Comparison of ENCODE assay signal across 25 mouse cellular contexts in genomic region chr9:119375556-119375955, GRCm38 (mm10). TPM values are rescaled to one million over a fixed set of nuclear protein-coding genes. Genes with fewer than 3 reads are reported as not detected.
DNase-seq lines count a peak whose midpoint lies in the region; ATAC-seq and TF ChIP-seq lines count a peak whose summit lies in the region.
"Had no signal": no experiment of that assay in that cellular context is flagged by ENCODE, and none has a peak within 500 bp of the region (broad histone marks: within the 10 kb centered on the region; RNA-seq: fewer than 3 reads in every experiment).

No protein-coding gene starts in this region.

- no peaks in the 10 kb centered on the region for H3K4me1 ChIP-seq in limb, embryonic 11.5 days (ENCODE audit: control insufficient read depth, insufficient read depth, low read length)
- peaks cover 19% of the 10 kb centered on the region for H3K4me1 ChIP-seq in limb, embryonic 10.5 days
- H3K4me1 ChIP-seq in embryonic facial prominence, embryonic 10.5 days: peaks cover 23% of the 10 kb centered on the region
- no peaks in the 10 kb centered on the region for H3K4me1 ChIP-seq in forebrain, postnatal 0 days (ENCODE audit: insufficient read depth)
- H3K4me1 ChIP-seq: heart, embryonic 15.5 days; hindbrain, embryonic 13.5 days had no signal

- H3K4me2 ChIP-seq in limb, embryonic 11.5 days (ENCODE audit: low read depth, severe bottlenecking): no peak overlapping the region
- H3K4me2 ChIP-seq in forebrain, postnatal 0 days (ENCODE audit: low read depth): no peak overlapping the region
- H3K4me2 ChIP-seq: embryonic facial prominence, embryonic 12.5 days; heart, embryonic 11.5 days; heart, embryonic 15.5 days; hindbrain, embryonic 13.5 days had no signal

- TF ChIP-seq CTCF in forebrain, postnatal 0 days (IDR thresholded peaks at IDR 0.05; ENCODE audit: low read depth): no peak

- no peak overlapping the region for H3K9ac ChIP-seq in limb, embryonic 11.5 days (ENCODE audit: low read length)
- no peak overlapping the region for H3K9ac ChIP-seq in forebrain, postnatal 0 days
- H3K9ac ChIP-seq: embryonic facial prominence, embryonic 12.5 days; heart, embryonic 15.5 days; hindbrain, embryonic 13.5 days had no signal

- 55% methylated on average over 6 of the region's 6 CpGs for WGBS in limb, embryonic 11.5 days
- 61% methylated on average over 6 of the region's 6 CpGs for WGBS in limb, embryonic 10.5 days
- WGBS in embryonic facial prominence, embryonic 10.5 days: 50% methylated on average over 6 of the region's 6 CpGs
- 75% methylated on average over 6 of the region's 6 CpGs for WGBS in forebrain, postnatal 0 days

- DNase-seq in limb, embryonic 11.5 days (ENCODE audit: low spot score): no peak
- no peak for DNase-seq in limb, embryonic 10.5 days (ENCODE audit: low spot score)
- DNase-seq in R1 (ENCODE audit: low read depth, low spot score): peak; percentile 79
- no peak for DNase-seq in embryonic facial prominence, embryonic 10.5 days (ENCODE audit: low spot score)
- DNase-seq in mesoderm, embryonic 11.5 days (ENCODE audit: low read depth, low spot score): peak; percentile 14
- no peak for DNase-seq in cerebellum, adult 9-10 months
- no peak for DNase-seq in forebrain, postnatal 0 days
- DNase-seq: adrenal gland, adult 2 months; adrenal gland, postnatal 25 days; cerebellum, adult 18-20 months; cerebellum, postnatal 10 days; gastrocnemius, postnatal 14 days; heart, adult 2 months; heart, postnatal 14 days had no signal

- no peaks in the 10 kb centered on the region for H3K9me3 ChIP-seq in limb, embryonic 11.5 days (ENCODE audit: control insufficient read depth, low read length)
- H3K9me3 ChIP-seq in limb, embryonic 10.5 days (replicated peaks): no peaks in the 10 kb centered on the region
- no peaks in the 10 kb centered on the region for H3K9me3 ChIP-seq in embryonic facial prominence, embryonic 10.5 days
- no peaks in the 10 kb centered on the region for H3K9me3 ChIP-seq in forebrain, postnatal 0 days (ENCODE audit: low read length)
- H3K9me3 ChIP-seq: embryonic facial prominence, embryonic 12.5 days; heart, embryonic 15.5 days; hindbrain, embryonic 13.5 days had no signal

- H3K4me3 ChIP-seq in limb, embryonic 11.5 days (ENCODE audit: low read depth, low read length): no peak overlapping the region
- H3K4me3 ChIP-seq in limb, embryonic 10.5 days: no peak overlapping the region
- no peak overlapping the region for H3K4me3 ChIP-seq in embryonic facial prominence, embryonic 10.5 days
- no peak overlapping the region for H3K4me3 ChIP-seq in forebrain, postnatal 0 days (ENCODE audit: low read depth, low read length)
- H3K4me3 ChIP-seq: embryonic facial prominence, embryonic 12.5 days; heart, adult 2 months; heart, embryonic 15.5 days; hindbrain, embryonic 13.5 days had no signal

- H3K36me3 ChIP-seq in limb, embryonic 11.5 days (ENCODE audit: control insufficient read depth, insufficient read depth, low read length): no peaks in the 10 kb centered on the region
- H3K36me3 ChIP-seq in limb, embryonic 10.5 days: peaks cover 34% of the 10 kb centered on the region
- H3K36me3 ChIP-seq in embryonic facial prominence, embryonic 10.5 days (replicated peaks): peaks cover 48% of the 10 kb centered on the region
- H3K36me3 ChIP-seq in forebrain, postnatal 0 days (ENCODE audit: insufficient read depth): no peaks in the 10 kb centered on the region
- H3K36me3 ChIP-seq: heart, embryonic 15.5 days; hindbrain, embryonic 13.5 days had no signal

- no peaks in the 10 kb centered on the region for H3K27me3 ChIP-seq in limb, embryonic 11.5 days (ENCODE audit: control insufficient read depth, insufficient read depth, low read length)
- no peaks in the 10 kb centered on the region for H3K27me3 ChIP-seq in limb, embryonic 10.5 days (ENCODE audit: low read depth, poor library complexity, severe bottlenecking)
- no peaks in the 10 kb centered on the region for H3K27me3 ChIP-seq in embryonic facial prominence, embryonic 10.5 days (replicated peaks; ENCODE audit: low read depth, poor library complexity, severe bottlenecking)
- H3K27me3 ChIP-seq in forebrain, postnatal 0 days (ENCODE audit: insufficient read depth, low read length): no peaks in the 10 kb centered on the region
- H3K27me3 ChIP-seq: embryonic facial prominence, embryonic 12.5 days; heart, embryonic 15.5 days; hindbrain, embryonic 13.5 days had no signal

- H3K27ac ChIP-seq in limb, embryonic 11.5 days (replicated peaks; ENCODE audit: low read depth, low read length): 0 out of 2 replicates have a peak overlapping the region, but pooled peaks have one; percentile 8
- H3K27ac ChIP-seq in limb, embryonic 10.5 days: no peak overlapping the region; the same call in 1 of the 2 replicates
- 0 out of 2 replicates have a peak overlapping the region, but pooled peaks have one; percentile 6 for H3K27ac ChIP-seq in embryonic facial prominence, embryonic 10.5 days (replicated peaks)
- H3K27ac ChIP-seq in forebrain, postnatal 0 days (ENCODE audit: low read depth, low read length): no peak overlapping the region
- H3K27ac ChIP-seq: embryonic facial prominence, embryonic 12.5 days; heart, adult 2 months; heart, embryonic 15.5 days; hindbrain, embryonic 13.5 days; hindbrain, postnatal 0 days had no signal

- ATAC-seq in limb, embryonic 11.5 days (ENCODE audit: insufficient number of reproducible peaks, low FRiP score, low TSS enrichment, low read depth): no peak
- ATAC-seq in forebrain, postnatal 0 days: no peak
- ATAC-seq in activated CD4-positive, CD25-positive, alpha-beta regulatory T cell, adult 4 months: no peak
- ATAC-seq: forebrain, embryonic 16.5 days; hindbrain, postnatal 0 days had no signal

RNA-seq across cellular contexts. Expression of gene Slc22a14, which starts 10.2 kb away (rescaled TPM):
- not detected in 2 replicates for polyA plus RNA-seq in limb, embryonic 11.5 days (2014; fragmentation: Nextera tagmentation; extraction: Ambion mirVana)
- polyA plus RNA-seq in limb, embryonic 10.5 days (2016; fragmentation: Nextera tagmentation; extraction: Ambion mirVana): not detected in 2 replicates
- not detected in 2 replicates for polyA plus RNA-seq in embryonic facial prominence, embryonic 10.5 days (2016; fragmentation: Nextera tagmentation; extraction: Ambion mirVana)
- 0.08 TPM in 1 of 2 replicates, not detected in the other for total RNA-seq in forebrain, postnatal 0 days (2014; rRNA removed)
- not detected in 2 replicates for polyA plus RNA-seq in forebrain, postnatal 0 days (2015; fragmentation: Nextera tagmentation; extraction: Ambion mirVana)
- not detected for polyA plus RNA-seq in activated CD4-positive, CD25-positive, alpha-beta regulatory T cell, adult 4 months (2017; shearing (Covaris generic))
- total RNA-seq: adrenal gland, postnatal 25 days; gastrocnemius, adult 18-20 months; gastrocnemius, postnatal 14 days; heart, adult 2 months; hematopoietic stem cell, adult 5-6 weeks; hindbrain, postnatal 0 days had no signal
- polyA plus RNA-seq: adrenal gland, adult 2 months; C2C12; embryonic facial prominence, embryonic 12.5 days; forebrain, embryonic 11.5 days; forebrain, embryonic 16.5 days; heart, embryonic 11.5 days; hindbrain, embryonic 13.5 days; hindbrain, postnatal 0 days had no signal

RNA-seq across cellular contexts. Expression of gene Xylb, which starts 18.4 kb away (rescaled TPM):
- 12.7 and 13.2 TPM in 2 replicates for polyA plus RNA-seq in limb, embryonic 11.5 days (2014; fragmentation: Nextera tagmentation; extraction: Ambion mirVana)
- 11.4 and 12.8 TPM in 2 replicates for polyA plus RNA-seq in limb, embryonic 10.5 days (2016; fragmentation: Nextera tagmentation; extraction: Ambion mirVana)
- polyA plus RNA-seq in embryonic facial prominence, embryonic 10.5 days (2016; fragmentation: Nextera tagmentation; extraction: Ambion mirVana): 9.3 and 9.8 TPM in 2 replicates
- 5.0 and 9.0 TPM in 2 replicates for total RNA-seq in forebrain, postnatal 0 days (2014; rRNA removed)
- 2.6 and 3.7 TPM in 2 replicates for polyA plus RNA-seq in forebrain, postnatal 0 days (2015; fragmentation: Nextera tagmentation; extraction: Ambion mirVana)
- polyA plus RNA-seq in activated CD4-positive, CD25-positive, alpha-beta regulatory T cell, adult 4 months (2017; shearing (Covaris generic)): under 1 TPM; 0.36 TPM

RNA-seq across cellular contexts. Expression of gene Acvr2b, which starts 26.4 kb away (rescaled TPM):
- polyA plus RNA-seq in limb, embryonic 11.5 days (2014; fragmentation: Nextera tagmentation; extraction: Ambion mirVana): 62.0 and 82.3 TPM in 2 replicates
- 74.7 and 92.6 TPM in 2 replicates for polyA plus RNA-seq in limb, embryonic 10.5 days (2016; fragmentation: Nextera tagmentation; extraction: Ambion mirVana)
- 78.6 and 85.6 TPM in 2 replicates for polyA plus RNA-seq in embryonic facial prominence, embryonic 10.5 days (2016; fragmentation: Nextera tagmentation; extraction: Ambion mirVana)
- 13.4 and 26.7 TPM in 2 replicates for total RNA-seq in forebrain, postnatal 0 days (2014; rRNA removed)
- 9.7 and 23.2 TPM in 2 replicates for polyA plus RNA-seq in forebrain, postnatal 0 days (2015; fragmentation: Nextera tagmentation; extraction: Ambion mirVana)
- not detected for polyA plus RNA-seq in activated CD4-positive, CD25-positive, alpha-beta regulatory T cell, adult 4 months (2017; shearing (Covaris generic))

RNA-seq across cellular contexts. Expression of gene Myd88, which starts 34.3 kb away (rescaled TPM):
- 9.5 and 10.6 TPM in 2 replicates for polyA plus RNA-seq in limb, embryonic 11.5 days (2014; fragmentation: Nextera tagmentation; extraction: Ambion mirVana)
- 7.6 and 9.2 TPM in 2 replicates for polyA plus RNA-seq in limb, embryonic 10.5 days (2016; fragmentation: Nextera tagmentation; extraction: Ambion mirVana)
- 8.3 and 9.9 TPM in 2 replicates for polyA plus RNA-seq in embryonic facial prominence, embryonic 10.5 days (2016; fragmentation: Nextera tagmentation; extraction: Ambion mirVana)
- 4.0 and 5.8 TPM in 2 replicates for total RNA-seq in forebrain, postnatal 0 days (2014; rRNA removed)
- polyA plus RNA-seq in forebrain, postnatal 0 days (2015; fragmentation: Nextera tagmentation; extraction: Ambion mirVana): 5.2 and 5.3 TPM in 2 replicates
- polyA plus RNA-seq in activated CD4-positive, CD25-positive, alpha-beta regulatory T cell, adult 4 months (2017; shearing (Covaris generic)): 10 to 100 TPM; 75.2 to 83.3 TPM

RNA-seq across cellular contexts. Expression of gene Acaa1a, which starts 36.1 kb away (rescaled TPM):
- polyA plus RNA-seq in limb, embryonic 11.5 days (2014; fragmentation: Nextera tagmentation; extraction: Ambion mirVana): 61.0 and 61.2 TPM in 2 replicates
- 71.6 and 78.2 TPM in 2 replicates for polyA plus RNA-seq in limb, embryonic 10.5 days (2016; fragmentation: Nextera tagmentation; extraction: Ambion mirVana)
- polyA plus RNA-seq in embryonic facial prominence, embryonic 10.5 days (2016; fragmentation: Nextera tagmentation; extraction: Ambion mirVana): 75.2 and 76.8 TPM in 2 replicates
- total RNA-seq in forebrain, postnatal 0 days (2014; rRNA removed): 121 and 130 TPM in 2 replicates
- polyA plus RNA-seq in forebrain, postnatal 0 days (2015; fragmentation: Nextera tagmentation; extraction: Ambion mirVana): 81.8 and 86.6 TPM in 2 replicates
- polyA plus RNA-seq in activated CD4-positive, CD25-positive, alpha-beta regulatory T cell, adult 4 months (2017; shearing (Covaris generic)): 10 to 100 TPM; 34.5 to 53.6 TPM

Comparison
In these comparisons a context has a peak if more than half of its experiments do, and no peak if none do; other contexts are left out.
1. H3K27ac ChIP-seq: peak in limb, embryonic 11.5 days (single experiment) and embryonic facial prominence, embryonic 10.5 days (single experiment); none in limb, embryonic 10.5 days (single experiment) and forebrain, postnatal 0 days (single experiment).
2. DNase-seq: peak in R1 (single experiment) and mesoderm, embryonic 11.5 days (single experiment); none in limb, embryonic 11.5 days (single experiment), limb, embryonic 10.5 days (single experiment), embryonic facial prominence, embryonic 10.5 days (single experiment), cerebellum, adult 9-10 months (single experiment) and forebrain, postnatal 0 days (single experiment).